Mouse (Mus musculus) hindbrain, embryonic 11.5 days (tissue): ENCODE data around the gene Olfr638. TPM values are rescaled to one million over a fixed set of nuclear protein-coding genes. Genes with fewer than 3 reads are reported as not detected.
"Not testable (repeated sequence)": the region's sequence is repeated elsewhere in the genome, so short reads cannot be mapped to it uniquely, and the experiment has no call there.

Source experiments
- ATAC-seq: fragments of 200-750 bp; cut with Nextera tagmentation; 2 replicates; pipeline ENCODE4 v1.8.0; 2017; ENCODE audit warnings: mild to moderate bottlenecking, moderate TSS enrichment, moderate library complexity; ENCODE audit not compliant: low FRiP score
- DNase-seq: peaks from one replicate; pipeline ENCODE4 v3.0.0-alpha.2; 2015; ENCODE audit warnings: low spot score
- H3K27ac ChIP-seq: fragments of 300-500 bp; sonication (generic); 2 replicates; pipeline ENCODE4 v1.5.1; 2014; ENCODE audit warnings: mild to moderate bottlenecking, low read depth, low read length
- H3K27me3 ChIP-seq: fragments of 300-500 bp; sonication (generic); 2 replicates; pipeline ENCODE4 v1.6.1; 2014; ENCODE audit warnings: mild to moderate bottlenecking, low read length, moderate library complexity, mixed read lengths; ENCODE audit not compliant: control insufficient read depth, insufficient read depth
- H3K36me3 ChIP-seq: fragments of 300-500 bp; sonication (generic); 2 replicates; pipeline ENCODE4 v1.6.1; 2014; ENCODE audit warnings: mild to moderate bottlenecking, low read length, moderate library complexity, mixed read lengths; ENCODE audit not compliant: control insufficient read depth, insufficient read depth
- H3K4me1 ChIP-seq: fragments of 300-500 bp; sonication (generic); replicated peaks from 2 replicates; pipeline ENCODE4 v1.6.1; 2014; ENCODE audit warnings: low read length, mixed read lengths; ENCODE audit not compliant: control insufficient read depth, insufficient read depth
- H3K4me2 ChIP-seq: fragments of 300-500 bp; sonication (generic); replicated peaks from 2 replicates; pipeline ENCODE4 v1.6.1; 2014; ENCODE audit warnings: mild to moderate bottlenecking, low read depth, low read length
- H3K4me3 ChIP-seq: fragments of 300-500 bp; sonication (generic); 2 replicates; pipeline ENCODE4 v1.5.1; 2014; ENCODE audit warnings: low read depth, low read length
- H3K9ac ChIP-seq: fragments of 300-500 bp; sonication (generic); 2 replicates; pipeline ENCODE4 v1.6.1; 2014; ENCODE audit warnings: low read depth, low read length
- H3K9me3 ChIP-seq: fragments of 300-500 bp; sonication (generic); 2 replicates; pipeline ENCODE4 v1.6.1; 2016; ENCODE audit warnings: low read length; ENCODE audit not compliant: control insufficient read depth
- WGBS: fragments of 180-500 bp; shearing (Covaris S2); extraction: QIAGEN DNeasy Blood & Tissue Kit; methylation state at CpG from one replicate; pipeline ENCODE4 v1.1.7; 2014; 5-methylcytosine and 5-hydroxymethylcytosine counted together
- polyA plus RNA-seq: library from polyadenylated mRNA; unstranded; fragments of >200 nt; fragmentation: Nextera tagmentation; extraction: Ambion mirVana; gene quantifications from 2 replicates; pipeline ENCODE4 v1.2.1, GENCODE M21; 2014

Gene Olfr638
- polyA plus RNA-seq = not detected in 2 replicates

DNA sequence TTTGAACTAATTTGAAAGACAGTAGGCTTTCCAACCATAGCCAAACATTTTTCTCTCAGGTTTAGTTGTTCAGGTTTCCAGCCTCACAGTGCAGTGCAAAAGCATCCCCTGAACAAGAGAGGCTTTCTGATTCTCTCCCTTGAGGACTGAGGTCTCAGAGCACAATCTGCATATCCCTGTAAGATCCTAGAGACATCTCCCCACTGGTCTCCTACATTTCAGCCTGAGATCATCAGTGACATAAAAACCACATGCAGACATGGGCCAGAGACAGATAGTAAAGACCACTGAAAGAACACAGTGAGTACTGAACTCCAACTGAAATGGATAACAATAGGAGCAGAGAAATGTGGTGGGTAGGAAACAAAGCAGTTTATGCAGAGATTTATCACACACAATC is at the start of gene Olfr638:
TSS of gene Olfr638 (plus strand) at position 301 of the 400 bp plus-strand sequence.
- ATAC-seq (no peak), DNase-seq (no peak)
- Histone ChIP-seq H3K9ac (no peak within 1 kb of the TSS), H3K4me3 (no peak within 1 kb of the TSS), H3K36me3 (no peaks in the 10 kb centered on the region), H3K27ac (no peak within 1 kb of the TSS), H3K27me3 (no peaks in the 10 kb centered on the region), H3K9me3 (no peaks in the 10 kb centered on the region), H3K4me1 (no peaks in the 10 kb centered on the region), H3K4me2 (no peak within 1 kb of the TSS)

DNA sequence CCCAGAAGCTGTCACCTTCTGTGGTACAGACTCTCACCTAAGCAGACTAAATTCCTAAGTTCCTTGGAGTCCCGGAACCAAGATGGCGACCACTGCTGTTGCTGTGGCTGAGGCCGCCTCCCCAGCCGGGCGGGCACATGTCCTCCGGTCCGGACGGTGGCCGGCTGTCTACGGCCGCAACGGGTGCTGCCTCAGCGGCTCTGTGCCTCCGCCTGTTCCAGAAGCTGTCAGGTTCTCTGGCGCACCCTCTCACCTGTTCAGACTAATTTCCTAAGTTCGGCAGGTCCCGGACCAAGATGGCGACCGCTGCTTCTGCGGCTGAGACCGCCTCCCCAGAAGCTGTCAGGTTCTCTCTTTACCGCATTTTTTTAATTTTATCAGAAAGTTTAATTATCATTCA is 31.7 kb upstream of the Olfr638 start:
- H3K4me2 ChIP-seq, H3K27me3 ChIP-seq, ATAC-seq, H3K4me1 ChIP-seq, H3K36me3 ChIP-seq, H3K9ac ChIP-seq, DNase-seq, H3K27ac ChIP-seq, H3K4me3 ChIP-seq, H3K9me3 ChIP-seq: not testable (repeated sequence)
- WGBS = 93% methylated on average over 22 of the region's 22 CpGs

DNA sequence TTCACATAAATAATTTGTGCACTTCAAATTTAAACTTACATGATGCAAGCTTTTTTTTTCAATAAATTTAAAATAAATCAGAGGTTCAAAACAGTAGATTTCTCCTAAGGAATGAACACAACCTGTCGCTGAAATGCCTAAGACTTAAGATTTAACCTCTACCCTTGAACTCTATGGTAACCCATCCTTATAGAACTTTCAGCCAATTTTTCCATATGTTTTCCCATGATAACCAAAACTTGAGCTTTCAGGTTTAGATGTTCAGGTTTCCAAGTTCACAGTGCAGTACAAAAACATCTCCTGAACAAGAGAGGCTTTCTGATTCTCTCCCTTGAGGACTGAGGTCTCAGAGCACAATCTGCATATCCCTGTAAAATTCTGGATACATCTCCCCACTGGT is 27.7 kb upstream of the Olfr638 start, which contains the start of gene Olfr635:
TSS of gene Olfr635 (plus strand) at position 301 of the 400 bp plus-strand sequence.
- no peak within 1 kb of the TSS for H3K27ac ChIP-seq
- no peaks in the 10 kb centered on the region for H3K36me3 ChIP-seq
- no peak within 1 kb of the TSS for H3K4me2 ChIP-seq
- H3K4me3 ChIP-seq = no peak within 1 kb of the TSS
- H3K9me3 ChIP-seq = no peaks in the 10 kb centered on the region
- WGBS = 85% methylated on average over 1 of the region's 1 CpGs
- no peak for DNase-seq
- H3K4me1 ChIP-seq = no peaks in the 10 kb centered on the region
- H3K9ac ChIP-seq = no peak within 1 kb of the TSS
- ATAC-seq = no peak
- no peaks in the 10 kb centered on the region for H3K27me3 ChIP-seq

DNA sequence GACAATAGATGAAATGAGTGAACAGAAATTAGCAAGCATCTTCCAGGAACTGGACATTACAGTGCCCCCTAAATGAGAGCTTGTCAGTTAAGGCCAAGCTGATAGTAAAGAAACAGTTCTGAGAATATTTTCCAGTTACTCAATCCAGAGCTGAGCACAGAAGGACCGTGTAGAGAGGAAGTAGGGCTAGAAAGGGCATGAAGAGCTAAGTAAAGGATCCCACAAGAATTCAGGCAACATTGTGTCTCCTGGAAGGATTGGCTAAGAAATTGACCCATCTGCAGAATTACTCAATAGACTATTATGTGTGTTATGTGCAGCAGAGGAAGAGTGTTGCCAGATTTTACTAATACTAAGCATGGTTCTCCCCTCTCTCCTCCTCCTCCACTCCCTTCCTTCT is 26.8 kb upstream of the Olfr638 start:
- Histone ChIP-seq H3K4me3 (no peak overlapping the region), H3K9me3 (no peaks in the 10 kb centered on the region), H3K4me2 (no peak overlapping the region), H3K9ac (no peak overlapping the region), H3K4me1 (no peaks in the 10 kb centered on the region), H3K27me3 (no peaks in the 10 kb centered on the region), H3K36me3 (no peaks in the 10 kb centered on the region), H3K27ac (no peak overlapping the region)
- no peak for DNase-seq
- WGBS = 55% methylated on average over 1 of the region's 1 CpGs
- ATAC-seq = no peak

DNA sequence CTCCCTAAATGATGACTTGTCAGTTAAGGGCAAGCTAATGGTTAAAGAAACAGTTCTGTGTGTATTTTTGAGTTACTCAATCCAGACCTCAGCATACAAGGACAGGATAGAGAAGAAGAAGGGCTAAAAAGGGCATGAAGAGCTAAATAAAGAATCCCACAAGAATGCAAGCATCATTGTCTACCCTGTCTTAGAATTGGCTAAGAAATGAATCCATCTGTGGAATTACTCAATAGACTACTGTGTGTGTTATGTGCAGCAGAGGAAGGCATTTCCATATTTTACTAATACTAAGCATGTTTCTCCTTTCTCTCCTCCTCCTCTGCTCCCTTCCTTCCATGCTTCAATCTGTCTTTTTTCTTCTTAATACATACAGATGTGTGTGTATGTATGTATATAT is 578 bp downstream of the Olfr638 start:
- no peaks in the 10 kb centered on the region for H3K27me3 ChIP-seq
- H3K27ac ChIP-seq = no peak overlapping the region
- DNase-seq (no peak), ATAC-seq (no peak)
- no peak overlapping the region for H3K9ac ChIP-seq
- H3K4me1 ChIP-seq = no peaks in the 10 kb centered on the region
- H3K4me3 ChIP-seq = no peak overlapping the region
- no peak overlapping the region for H3K4me2 ChIP-seq
- no peaks in the 10 kb centered on the region for H3K9me3 ChIP-seq
- H3K36me3 ChIP-seq = no peaks in the 10 kb centered on the region

DNA sequence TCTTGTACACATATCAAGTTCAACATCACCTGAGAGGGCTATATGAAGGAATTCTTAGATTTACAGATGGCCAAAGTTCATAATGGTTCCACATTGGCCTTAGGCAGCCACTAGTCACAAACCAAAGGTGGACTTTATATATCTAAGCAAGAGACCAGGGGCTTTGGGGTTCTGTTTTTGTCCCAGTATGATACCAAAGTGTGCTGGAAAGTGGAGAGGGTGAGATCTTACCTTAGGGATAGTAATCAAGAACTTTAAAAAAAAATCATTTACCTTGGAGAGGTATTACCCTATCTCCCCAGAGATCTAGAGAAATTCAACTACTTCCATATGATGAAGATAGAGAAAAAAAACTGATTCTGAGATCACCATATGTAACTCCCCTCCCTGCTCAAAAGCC is 18.7 kb downstream of the Olfr638 start, which contains the start of gene Olfr639:
TSS of gene Olfr639 (minus strand) at position 101 of the 400 bp plus-strand sequence.
- Histone ChIP-seq H3K4me2 (no peak within 1 kb of the TSS), H3K36me3 (no peaks in the 10 kb centered on the region), H3K4me1 (no peaks in the 10 kb centered on the region), H3K9ac (no peak within 1 kb of the TSS), H3K4me3 (no peak within 1 kb of the TSS), H3K27me3 (no peaks in the 10 kb centered on the region), H3K9me3 (no peaks in the 10 kb centered on the region), H3K27ac (no peak within 1 kb of the TSS)
- ATAC-seq = no peak
- no peak for DNase-seq

DNA sequence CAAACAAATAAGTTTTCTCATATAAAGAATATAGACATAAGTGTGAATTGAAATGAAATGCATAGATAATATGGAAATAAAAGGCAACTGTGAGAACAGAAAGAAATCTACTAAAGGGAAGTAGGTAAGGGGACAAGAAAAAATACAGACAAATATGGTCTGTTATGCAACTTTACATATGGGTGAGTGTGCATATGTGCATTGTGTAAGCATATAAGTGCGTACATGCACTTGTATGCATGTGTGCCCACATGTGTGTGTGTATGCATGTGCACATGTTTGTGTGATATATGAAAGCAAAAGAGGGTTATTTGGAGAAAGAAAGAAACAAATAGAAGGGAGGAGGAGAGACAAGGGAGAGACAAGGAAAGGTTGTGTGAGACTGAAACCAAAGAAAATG is 20.4 kb downstream of the Olfr638 start:
- no peak overlapping the region for H3K4me3 ChIP-seq
- H3K9ac ChIP-seq = no peak overlapping the region
- H3K27ac ChIP-seq = no peak overlapping the region
- ATAC-seq (no peak), DNase-seq (no peak)
- no peaks in the 10 kb centered on the region for H3K27me3 ChIP-seq
- H3K36me3 ChIP-seq = no peaks in the 10 kb centered on the region
- no peak overlapping the region for H3K4me2 ChIP-seq
- H3K4me1 ChIP-seq = no peaks in the 10 kb centered on the region
- no peaks in the 10 kb centered on the region for H3K9me3 ChIP-seq
- 89% methylated on average over 1 of the region's 1 CpGs for WGBS

DNA sequence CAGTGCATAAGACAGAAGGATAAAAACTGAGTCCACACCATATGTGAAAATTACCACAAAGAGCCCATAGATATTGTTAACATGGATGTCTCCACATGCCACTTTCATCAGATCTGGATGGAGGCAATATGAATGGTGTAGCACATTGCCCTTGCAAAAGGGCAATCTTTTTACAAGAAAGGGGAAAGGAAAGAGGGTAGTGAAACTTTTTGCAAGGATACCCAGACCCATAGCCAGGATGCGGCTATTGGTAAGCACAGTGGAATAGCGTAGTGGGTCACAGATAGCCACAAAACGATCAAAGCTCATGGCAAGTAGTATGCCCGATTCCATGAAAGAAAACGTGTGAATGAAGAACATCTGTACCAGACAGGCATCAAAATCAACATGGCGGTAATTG is 23.1 kb downstream of the Olfr638 start:
- WGBS = 93% methylated on average over 6 of the region's 6 CpGs
- Histone ChIP-seq H3K27ac (no peak overlapping the region), H3K9ac (no peak overlapping the region), H3K9me3 (no peaks in the 10 kb centered on the region), H3K4me1 (no peaks in the 10 kb centered on the region), H3K4me3 (no peak overlapping the region), H3K36me3 (no peaks in the 10 kb centered on the region), H3K27me3 (no peaks in the 10 kb centered on the region), H3K4me2 (no peak overlapping the region)
- DNase-seq = no peak
- ATAC-seq = no peak

DNA sequence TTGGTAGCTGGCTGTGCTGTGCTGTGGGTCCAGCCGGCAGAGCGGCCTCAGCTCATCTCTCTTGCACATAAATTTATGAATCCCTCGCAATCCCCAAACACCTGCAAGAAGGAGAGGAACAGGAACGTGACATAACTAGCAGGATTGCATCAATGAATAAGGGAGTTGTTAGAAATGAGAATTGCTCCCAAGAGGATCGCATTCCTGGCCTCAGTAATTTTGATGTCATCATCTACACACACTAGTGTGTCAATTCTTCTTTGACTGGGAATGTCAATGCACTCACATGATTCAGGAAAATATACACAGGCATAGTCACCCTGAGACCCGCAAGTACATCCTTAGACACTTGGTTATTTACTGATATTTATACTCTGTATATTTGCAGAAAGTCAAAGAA is 26.9 kb downstream of the Olfr638 start, which contains the start of gene Olfr640:
TSS of gene Olfr640 (minus strand) at position 101 of the 400 bp plus-strand sequence.
- H3K27me3 ChIP-seq = no peaks in the 10 kb centered on the region
- no peaks in the 10 kb centered on the region for H3K4me1 ChIP-seq
- H3K4me3 ChIP-seq = no peak within 1 kb of the TSS
- ATAC-seq = no peak
- no peaks in the 10 kb centered on the region for H3K36me3 ChIP-seq
- H3K27ac ChIP-seq = no peak within 1 kb of the TSS
- DNase-seq = no peak
- H3K9me3 ChIP-seq = no peaks in the 10 kb centered on the region
- no peak within 1 kb of the TSS for H3K4me2 ChIP-seq
- 86% methylated on average over 6 of the region's 6 CpGs for WGBS
- no peak within 1 kb of the TSS for H3K9ac ChIP-seq
